Mouse (Mus musculus) midbrain, embryonic 10.5 days (tissue): ENCODE data around the gene Gsto1. TPM values are rescaled to one million over a fixed set of nuclear protein-coding genes. Genes with fewer than 3 reads are reported as not detected.

Experiments used
- DNase-seq: peaks from one replicate; pipeline ENCODE4 v3.0.0-alpha.2; 2017; ENCODE audit warnings: low spot score
- H3K27ac ChIP-seq: fragments of 300-500 bp; sonication (generic); replicated peaks from 2 replicates; pipeline ENCODE4 v1.5.1; 2016; ENCODE audit warnings: mild to moderate bottlenecking
- H3K27me3 ChIP-seq: fragments of 300-500 bp; sonication (generic); 2 replicates; pipeline ENCODE4 v1.6.1; 2016; ENCODE audit warnings: low read depth, mild to moderate bottlenecking; ENCODE audit not compliant: poor library complexity, severe bottlenecking
- H3K36me3 ChIP-seq: fragments of 300-500 bp; sonication (generic); 2 replicates; pipeline ENCODE4 v1.6.1; 2016; ENCODE audit warnings: mild to moderate bottlenecking, moderate library complexity
- H3K4me1 ChIP-seq: fragments of 300-500 bp; sonication (generic); 2 replicates; pipeline ENCODE4 v1.6.1; 2016
- H3K4me3 ChIP-seq: fragments of 300-500 bp; sonication (generic); 2 replicates; pipeline ENCODE4 v1.5.1; 2016; ENCODE audit warnings: mild to moderate bottlenecking, moderate library complexity
- H3K9me3 ChIP-seq: fragments of 300-500 bp; sonication (generic); replicated peaks from 2 replicates; pipeline ENCODE4 v1.6.1; 2016; ENCODE audit warnings: mild to moderate bottlenecking
- WGBS: fragments of 180-500 bp; shearing (Covaris S2); methylation state at CpG from one replicate; pipeline ENCODE4 v1.1.7; 2016; 5-methylcytosine and 5-hydroxymethylcytosine counted together
- polyA plus RNA-seq: library from polyadenylated mRNA; unstranded; fragments of >200 nt; fragmentation: Nextera tagmentation; extraction: Ambion mirVana; gene quantifications from 2 replicates; pipeline ENCODE4 v1.2.1, GENCODE M21; 2016

The Gsto1 gene
- polyA plus RNA-seq, 1 experiment from 2014 or later: 92.2 TPM

DNA sequence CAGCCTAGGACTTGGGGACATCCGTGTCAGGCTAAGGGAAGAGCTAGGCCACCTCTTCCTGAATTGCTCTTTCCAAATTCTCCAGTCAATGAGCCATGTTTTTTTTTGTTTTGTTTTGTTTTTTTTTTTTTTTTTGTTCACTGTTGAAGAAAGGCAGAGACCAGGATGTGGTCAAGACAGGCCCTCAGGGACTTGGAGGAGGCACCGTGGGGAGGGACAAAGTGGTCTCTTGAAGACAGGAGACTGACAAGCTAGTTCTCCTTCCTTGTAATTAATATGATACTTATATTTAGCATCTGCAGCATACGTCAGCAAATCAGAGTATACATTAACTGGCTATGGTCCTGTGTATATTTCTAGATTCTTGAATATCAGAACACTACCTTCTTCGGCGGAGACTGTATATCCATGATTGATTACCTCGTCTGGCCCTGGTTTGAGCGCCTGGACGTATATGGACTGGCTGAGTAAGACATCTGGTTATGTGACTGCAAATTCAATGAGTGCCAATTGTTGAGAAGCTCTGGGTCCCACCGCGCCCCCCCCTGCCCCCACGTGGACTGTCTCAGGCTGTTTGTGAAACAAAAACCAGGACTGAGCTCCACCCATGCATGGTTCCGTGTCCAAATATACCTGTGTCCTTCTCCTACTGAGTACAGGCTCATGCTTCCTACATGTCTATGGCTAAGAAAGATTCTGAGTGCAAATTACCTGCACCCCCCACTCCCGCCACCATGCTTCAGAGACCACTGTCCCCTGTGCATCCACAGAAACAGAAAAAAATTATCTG is 29.7 kb downstream of the Gsto1 start:
- Histone ChIP-seq H3K9me3 (no peaks in the 10 kb centered on the region), H3K36me3 (no peaks in the 10 kb centered on the region), H3K27ac (no peak overlapping the region), H3K4me3 (no peak overlapping the region), H3K4me1 (peaks cover 17% of the 10 kb centered on the region), H3K27me3 (no peaks in the 10 kb centered on the region)
- 85% methylated on average over 13 of the region's 13 CpGs for WGBS
- no peak for DNase-seq

GRCm38 (mm10) chr19:47885191-47885743 is 30.5 kb downstream of the Gsto1 start:
- Histone ChIP-seq H3K36me3 (no peaks in the 10 kb centered on the region), H3K27ac (no peak overlapping the region), H3K4me3 (no peak overlapping the region), H3K9me3 (no peaks in the 10 kb centered on the region), H3K4me1 (peaks cover 17% of the 10 kb centered on the region), H3K27me3 (no peaks in the 10 kb centered on the region)
- WGBS: 78% methylated on average over 7 of the region's 7 CpGs
- no peak for DNase-seq

DNA sequence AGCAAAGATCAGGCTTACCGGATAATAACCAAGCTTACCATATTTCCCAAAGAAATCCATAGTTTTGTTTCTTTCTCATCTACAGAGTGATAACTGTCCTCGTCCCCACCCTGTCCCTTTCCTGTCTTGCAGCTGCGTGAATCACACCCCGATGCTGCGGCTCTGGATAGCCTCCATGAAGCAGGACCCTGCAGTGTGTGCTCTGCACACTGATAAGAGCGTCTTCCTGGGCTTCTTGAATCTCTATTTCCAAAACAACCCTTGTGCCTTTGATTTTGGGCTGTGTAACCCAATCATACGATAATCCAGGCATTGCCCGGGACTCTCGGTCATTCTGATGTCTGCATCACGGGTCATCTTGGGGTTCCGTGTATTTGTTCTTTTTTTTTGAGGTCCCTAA is 31.1 kb downstream of the Gsto1 start:
- no peak for DNase-seq
- WGBS: 88% methylated on average over 11 of the region's 11 CpGs
- H3K4me3 ChIP-seq: no peak overlapping the region

DNA sequence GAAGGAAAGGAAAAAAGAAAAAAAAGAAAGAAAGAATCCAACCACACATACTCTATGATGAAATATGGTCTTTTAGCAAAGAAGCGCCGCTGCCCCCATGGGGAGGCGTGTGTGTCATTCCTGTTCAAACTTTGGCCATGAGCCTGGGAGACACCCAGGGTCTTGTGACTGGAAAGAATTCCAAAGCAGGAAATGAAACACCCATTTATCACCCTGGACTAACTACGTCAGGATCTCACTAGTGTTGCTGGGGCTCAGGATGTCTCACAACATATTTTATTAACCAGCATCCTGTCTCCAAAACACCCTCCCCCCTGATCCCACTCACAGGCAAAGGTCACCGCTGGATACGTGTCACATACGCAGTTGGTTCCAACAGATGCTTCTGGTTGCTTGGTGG is 31.8 kb downstream of the Gsto1 start:
- Histone ChIP-seq H3K36me3 (no peaks in the 10 kb centered on the region), H3K27me3 (no peaks in the 10 kb centered on the region), H3K27ac (no peak overlapping the region), H3K4me3 (no peak overlapping the region), H3K9me3 (no peaks in the 10 kb centered on the region), H3K4me1 (peaks cover 11% of the 10 kb centered on the region; the same call in 1 of the 2 replicates)
- WGBS: 89% methylated on average over 7 of the region's 7 CpGs
- no peak for DNase-seq

More for the DNA sequence above, 31.1 kb downstream of the Gsto1 start:
- Histone ChIP-seq H3K9me3 (no peaks in the 10 kb centered on the region), H3K36me3 (no peaks in the 10 kb centered on the region), H3K4me1 (peaks cover 13% of the 10 kb centered on the region), H3K27ac (no peak overlapping the region), H3K27me3 (no peaks in the 10 kb centered on the region)

GRCm38 (mm10) chr19:47887417-47887816 is 32.6 kb downstream of the Gsto1 start:
- no peaks in the 10 kb centered on the region for H3K27me3 ChIP-seq
- H3K4me1 ChIP-seq: peaks cover 11% of the 10 kb centered on the region; the same call in 1 of the 2 replicates
- H3K9me3 ChIP-seq: no peaks in the 10 kb centered on the region
- DNase-seq: no peak
- no peak overlapping the region for H3K4me3 ChIP-seq
- no peaks in the 10 kb centered on the region for H3K36me3 ChIP-seq
- no peak overlapping the region for H3K27ac ChIP-seq
- 86% methylated on average over 10 of the region's 10 CpGs for WGBS

GRCm38 (mm10) chr19:47888037-47888436 is 33.3 kb downstream of the Gsto1 start:
- Histone ChIP-seq H3K27ac (no peak overlapping the region), H3K36me3 (peaks cover under 1% of the 10 kb centered on the region; the same call in 1 of the 2 replicates), H3K9me3 (no peaks in the 10 kb centered on the region), H3K27me3 (no peaks in the 10 kb centered on the region), H3K4me1 (peaks cover 8% of the 10 kb centered on the region; the same call in 1 of the 2 replicates), H3K4me3 (no peak overlapping the region)
- DNase-seq: no peak
- WGBS: 96% methylated on average over 8 of the region's 8 CpGs

DNA sequence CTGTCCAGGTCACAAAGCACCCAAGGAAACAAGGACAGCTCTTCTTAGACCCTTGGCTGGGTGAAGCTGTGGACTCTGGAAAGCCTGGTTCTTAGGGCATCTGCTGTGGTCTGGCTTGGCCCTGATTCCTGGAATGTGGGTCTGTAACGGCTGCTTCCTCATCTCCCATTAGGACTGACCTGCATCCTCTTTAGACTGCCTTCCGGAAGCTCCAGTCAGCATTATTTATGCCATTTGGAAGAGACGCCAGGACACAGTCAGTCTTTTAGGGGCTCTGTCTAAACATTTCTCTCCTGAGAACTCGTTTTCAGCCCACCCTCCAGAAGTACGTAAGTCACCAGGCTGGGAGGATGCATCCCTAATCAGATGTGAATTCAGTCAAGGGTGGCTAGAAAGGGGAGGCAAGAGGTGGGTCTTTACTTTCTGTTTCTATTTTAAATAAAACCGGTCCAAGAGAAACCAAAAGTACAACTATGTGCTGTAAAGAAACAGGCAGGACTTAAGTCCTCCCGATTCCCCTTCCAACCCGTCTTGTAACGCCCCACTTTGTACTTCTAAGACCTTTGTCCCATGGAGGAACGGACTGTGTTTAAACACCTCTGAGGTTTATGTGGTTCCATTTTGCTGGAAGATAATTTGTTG is 35.8 kb downstream of the Gsto1 start:
- WGBS: 83% methylated on average over 10 of the region's 10 CpGs
- Histone ChIP-seq H3K9me3 (no peaks in the 10 kb centered on the region), H3K4me1 (no peaks in the 10 kb centered on the region), H3K36me3 (peaks cover 27% of the 10 kb centered on the region), H3K4me3 (no peak overlapping the region), H3K27me3 (no peaks in the 10 kb centered on the region), H3K27ac (no peak overlapping the region)
- no peak for DNase-seq

DNA sequence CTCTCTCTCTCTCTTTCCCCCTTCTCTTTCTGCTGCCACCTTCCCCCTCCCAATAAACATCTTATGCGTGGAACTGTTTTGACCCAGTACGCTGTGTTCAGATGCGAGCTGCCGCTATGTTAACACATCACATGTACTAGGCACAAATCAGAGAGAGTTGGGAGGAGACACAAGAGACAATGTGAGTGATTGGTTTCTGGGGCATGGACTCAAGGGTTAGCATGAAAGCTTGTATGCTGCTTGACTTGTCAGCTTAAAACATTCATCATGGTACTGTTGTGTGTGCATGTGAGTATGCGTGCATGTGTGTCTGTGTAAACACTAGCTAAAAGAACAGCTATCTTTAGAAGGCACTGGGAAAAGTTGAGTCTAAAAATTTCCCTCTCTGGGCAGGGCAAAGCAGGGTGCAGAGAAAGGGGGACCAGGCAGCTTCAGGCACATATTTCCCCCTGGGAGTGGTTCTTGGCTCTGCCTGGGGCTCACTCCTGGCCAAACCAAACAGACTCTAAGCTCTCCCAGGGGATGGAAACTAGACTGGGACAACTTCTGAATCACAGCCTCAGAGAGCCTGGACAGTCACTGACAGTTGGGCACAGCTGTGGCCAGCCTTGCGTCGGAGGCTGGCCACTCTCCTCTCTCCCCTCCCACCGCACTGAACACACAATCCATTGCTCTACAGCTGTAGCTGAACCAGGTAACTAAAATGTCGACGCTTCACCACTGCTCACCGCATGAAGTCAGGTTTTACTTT is 37.0 kb downstream of the Gsto1 start:
- no peaks in the 10 kb centered on the region for H3K4me1 ChIP-seq
- H3K27me3 ChIP-seq: no peaks in the 10 kb centered on the region
- H3K4me3 ChIP-seq: no peak overlapping the region
- no peaks in the 10 kb centered on the region for H3K9me3 ChIP-seq
- WGBS: 86% methylated on average over 11 of the region's 11 CpGs
- peaks cover 38% of the 10 kb centered on the region for H3K36me3 ChIP-seq
- no peak for DNase-seq
- no peak overlapping the region for H3K27ac ChIP-seq

DNA sequence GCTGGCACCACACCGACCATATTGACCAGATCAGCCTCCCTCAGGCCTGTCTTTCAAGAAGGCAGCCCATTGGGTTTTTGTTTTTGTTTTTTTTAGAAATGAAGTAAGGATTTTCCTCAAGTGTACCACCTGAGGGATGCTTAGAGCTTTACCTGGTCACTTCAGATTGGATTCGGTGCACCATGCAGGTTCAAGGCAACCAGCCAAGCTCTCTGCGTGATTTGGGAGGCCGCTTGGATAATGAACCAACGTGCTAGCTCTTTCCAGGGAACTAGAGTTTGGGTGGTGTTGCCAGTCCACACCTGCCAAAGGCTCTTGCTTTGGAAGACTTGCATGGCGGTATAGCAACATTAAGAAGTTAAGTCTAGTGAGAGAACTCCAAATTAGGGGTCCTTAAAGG is 38.3 kb downstream of the Gsto1 start:
- H3K36me3 ChIP-seq: peaks cover 51% of the 10 kb centered on the region
- H3K4me1 ChIP-seq: no peaks in the 10 kb centered on the region
- no peak overlapping the region for H3K4me3 ChIP-seq
- DNase-seq: no peak
- H3K9me3 ChIP-seq: no peaks in the 10 kb centered on the region
- H3K27ac ChIP-seq: no peak overlapping the region
- H3K27me3 ChIP-seq: no peaks in the 10 kb centered on the region
- WGBS: 94% methylated on average over 6 of the region's 6 CpGs

DNA sequence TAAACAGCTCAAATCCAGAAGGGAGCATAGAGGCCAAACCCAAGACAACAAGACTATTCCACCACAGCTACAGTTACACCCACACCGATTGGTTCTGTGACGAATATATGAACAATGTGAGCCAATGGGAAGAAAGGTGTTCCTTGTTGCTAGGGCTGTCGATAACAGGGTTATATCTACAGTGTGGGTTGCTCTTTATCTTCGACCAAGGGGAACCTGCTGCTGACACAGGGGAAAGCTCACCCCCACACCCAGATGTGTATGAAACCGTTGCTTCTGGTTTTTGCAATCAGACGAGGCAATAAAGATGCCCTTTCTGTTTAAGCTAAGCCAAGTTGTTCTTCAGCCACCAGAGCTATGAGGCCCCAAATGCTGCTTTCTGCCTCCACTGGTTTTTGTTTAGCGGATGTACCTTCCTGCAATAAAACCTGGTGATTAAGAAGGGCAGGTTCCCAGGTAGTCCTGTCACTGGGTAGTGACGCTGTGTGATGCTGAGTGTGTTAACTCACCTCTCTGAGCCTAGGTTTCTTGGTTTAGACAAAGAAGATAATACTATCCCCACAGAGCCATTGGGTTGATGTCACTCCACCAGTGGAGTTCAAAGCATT is 43.8 kb downstream of the Gsto1 start:
- H3K36me3 ChIP-seq: peaks cover 61% of the 10 kb centered on the region
- H3K4me3 ChIP-seq: no peak overlapping the region
- no peaks in the 10 kb centered on the region for H3K9me3 ChIP-seq
- 94% methylated on average over 8 of the region's 8 CpGs for WGBS
- H3K27ac ChIP-seq: no peak overlapping the region
- H3K27me3 ChIP-seq: no peaks in the 10 kb centered on the region
- no peak for DNase-seq
- H3K4me1 ChIP-seq: peaks cover 11% of the 10 kb centered on the region

DNA sequence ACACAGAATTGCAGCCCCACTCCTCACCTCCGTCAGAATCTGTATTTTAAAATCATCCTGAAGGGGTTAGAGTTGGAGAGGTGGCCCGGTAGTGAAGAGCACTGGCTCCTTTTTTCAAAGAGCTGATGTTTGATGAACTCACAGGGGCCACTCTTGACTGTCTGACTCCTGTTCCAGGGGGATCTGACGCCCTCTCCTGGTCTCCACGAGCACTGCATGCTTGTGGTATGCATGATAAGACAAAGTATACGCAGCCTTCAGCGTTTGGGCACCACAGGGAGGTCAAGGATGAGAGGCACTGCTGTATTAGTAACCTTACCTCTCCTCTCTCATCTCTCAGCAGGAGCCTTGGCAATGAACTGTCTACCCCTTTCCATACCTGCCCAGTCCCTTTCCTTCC is 45.2 kb downstream of the Gsto1 start:
- no peaks in the 10 kb centered on the region for H3K9me3 ChIP-seq
- peaks cover 46% of the 10 kb centered on the region for H3K36me3 ChIP-seq
- 71% methylated on average over 6 of the region's 6 CpGs for WGBS
- H3K4me1 ChIP-seq: peaks cover 13% of the 10 kb centered on the region
- H3K27ac ChIP-seq: no peak overlapping the region
- DNase-seq: no peak
- no peaks in the 10 kb centered on the region for H3K27me3 ChIP-seq
- no peak overlapping the region for H3K4me3 ChIP-seq

- H3K27me3 ChIP-seq: no peaks in the 10 kb centered on the region
- DNase-seq: no peak
- no peak overlapping the region for H3K27ac ChIP-seq
- peaks cover 41% of the 10 kb centered on the region for H3K36me3 ChIP-seq
- 87% methylated on average over 10 of the region's 10 CpGs for WGBS
- no peaks in the 10 kb centered on the region for H3K9me3 ChIP-seq
- H3K4me1 ChIP-seq: peaks cover 13% of the 10 kb centered on the region
- no peak overlapping the region for H3K4me3 ChIP-seq
Measured at GRCm38 (mm10) chr19:47900558-47900957, 45.8 kb downstream of the Gsto1 start.
